Mouse (Mus musculus): ENCODE measurements at regions not wholly inside any gene's neighbourhood (a gene's known extent, or its start where the extent isn't known, plus 50 kb on each side); places are given as distances from the start of the nearest gene placed in this dataset.
A peak's percentile ranks its signal among the peaks of the same experiment; 100 is the strongest.

GRCm38 (mm10) chr6:51052451-51052921 lies 380.0 kb upstream of the Nfe2l3 start:
- no peak for DNase-seq (ENCODE audit: low spot score)

- peak; percentile 13 for DNase-seq (ENCODE audit: low spot score)
These were observed 375.2 kb upstream of the Nfe2l3 start for GRCm38 (mm10) chr6:51057229-51057628.

GRCm38 (mm10) chr6:51059923-51060847 lies 372.3 kb upstream of the Nfe2l3 start:
- DNase-seq (ENCODE audit: low spot score): no peak

GRCm38 (mm10) chr6:51060848-51061535 lies 371.5 kb upstream of the Nfe2l3 start:
- DNase-seq (ENCODE audit: low spot score): no peak

- no peak for DNase-seq (ENCODE audit: low spot score)
These were observed 367.3 kb upstream of the Nfe2l3 start for GRCm38 (mm10) chr6:51065156-51065555.

GRCm38 (mm10) chr6:51067332-51067731 lies 365.1 kb upstream of the Nfe2l3 start:
- DNase-seq (ENCODE audit: low spot score): no peak

GRCm38 (mm10) chr6:51069945-51070344 lies 362.5 kb upstream of the Nfe2l3 start:
- no peak for DNase-seq (ENCODE audit: low spot score)

- DNase-seq (ENCODE audit: low spot score): no peak
These were observed 361.2 kb upstream of the Nfe2l3 start for GRCm38 (mm10) chr6:51071243-51071642.

- no peak for DNase-seq (ENCODE audit: low spot score)
These were observed 357.4 kb upstream of the Nfe2l3 start for GRCm38 (mm10) chr6:51075026-51075425.

GRCm38 (mm10) chr6:51076861-51077768 lies 355.4 kb upstream of the Nfe2l3 start:
- no peak for DNase-seq (ENCODE audit: low spot score)

- DNase-seq (ENCODE audit: low spot score): no peak
These were observed 354.7 kb upstream of the Nfe2l3 start for GRCm38 (mm10) chr6:51077769-51078096.

- no peak for DNase-seq (ENCODE audit: low spot score)
These were observed 354.0 kb upstream of the Nfe2l3 start for GRCm38 (mm10) chr6:51078353-51078966.

- no peak for DNase-seq (ENCODE audit: low spot score)
These were observed 353.5 kb upstream of the Nfe2l3 start for GRCm38 (mm10) chr6:51078967-51079355.

- DNase-seq (ENCODE audit: low spot score): no peak
These were observed 351.4 kb upstream of the Nfe2l3 start for GRCm38 (mm10) chr6:51081056-51081455.

- DNase-seq (ENCODE audit: low spot score): no peak
These were observed 347.8 kb upstream of the Nfe2l3 start for GRCm38 (mm10) chr6:51084656-51085055.

- no peak for DNase-seq (ENCODE audit: low spot score)
These were observed 346.9 kb upstream of the Nfe2l3 start for GRCm38 (mm10) chr6:51085547-51085946.

- DNase-seq (ENCODE audit: low spot score): no peak
These were observed 346.1 kb upstream of the Nfe2l3 start for GRCm38 (mm10) chr6:51086347-51086746.

GRCm38 (mm10) chr6:51087806-51088205 lies 344.7 kb upstream of the Nfe2l3 start:
- no peak for DNase-seq (ENCODE audit: low spot score)

- DNase-seq (ENCODE audit: low spot score): no peak
These were observed 343.7 kb upstream of the Nfe2l3 start for GRCm38 (mm10) chr6:51088641-51089372.

GRCm38 (mm10) chr6:51093196-51093595 lies 339.3 kb upstream of the Nfe2l3 start:
- DNase-seq (ENCODE audit: low spot score): no peak

GRCm38 (mm10) chr6:51094304-51094703 lies 338.2 kb upstream of the Nfe2l3 start:
- DNase-seq (ENCODE audit: low spot score): no peak
